Mouse (Mus musculus): ENCODE measurements at regions not wholly inside any gene's neighbourhood (a gene's known extent, or its start where the extent isn't known, plus 50 kb on each side); places are given as distances from the start of the nearest gene placed in this dataset.

DNA sequence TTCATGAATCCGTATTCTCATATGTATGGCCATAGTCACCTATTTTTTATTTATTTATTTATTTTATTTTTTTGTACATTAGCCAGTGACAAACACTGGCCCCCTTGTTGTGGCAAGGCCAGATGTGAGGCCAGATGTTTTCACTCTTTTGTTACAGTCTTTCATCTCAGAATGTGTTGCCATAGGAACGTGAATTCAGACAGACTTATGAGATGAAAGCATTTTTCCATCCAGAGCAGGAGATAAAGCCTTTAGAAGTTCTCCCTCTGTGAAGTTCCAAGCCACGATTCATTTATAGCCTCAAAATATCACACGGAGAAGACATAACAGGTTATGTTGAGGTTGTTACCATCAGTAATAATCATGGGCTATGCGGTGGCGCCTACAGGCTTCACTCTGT, 220.9 kb downstream of the Arpp21 start:
- no peak for DNase-seq (ENCODE audit: low spot score in 2 of 2)

DNA sequence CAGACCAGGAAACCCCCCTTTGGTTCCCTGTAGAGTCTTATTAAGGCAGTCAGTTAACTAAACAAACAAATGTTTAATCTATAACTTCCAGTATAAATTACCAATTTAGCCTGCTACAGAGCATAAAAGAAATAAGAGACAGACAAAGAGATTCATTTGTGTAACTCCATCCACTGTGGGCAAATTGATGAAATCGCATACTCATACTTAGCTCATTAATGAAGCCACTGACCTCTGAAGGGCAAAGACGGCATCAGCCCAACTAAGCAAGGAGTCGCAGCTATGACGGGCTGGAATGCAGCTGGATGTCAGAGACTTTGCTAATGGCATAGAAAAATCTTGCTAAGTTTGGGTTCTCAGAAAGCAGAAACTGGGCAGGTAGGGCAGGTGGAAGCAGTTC, 241.3 kb downstream of the Arpp21 start:
- no peak for DNase-seq (ENCODE audit: low spot score in 2 of 2)

DNA sequence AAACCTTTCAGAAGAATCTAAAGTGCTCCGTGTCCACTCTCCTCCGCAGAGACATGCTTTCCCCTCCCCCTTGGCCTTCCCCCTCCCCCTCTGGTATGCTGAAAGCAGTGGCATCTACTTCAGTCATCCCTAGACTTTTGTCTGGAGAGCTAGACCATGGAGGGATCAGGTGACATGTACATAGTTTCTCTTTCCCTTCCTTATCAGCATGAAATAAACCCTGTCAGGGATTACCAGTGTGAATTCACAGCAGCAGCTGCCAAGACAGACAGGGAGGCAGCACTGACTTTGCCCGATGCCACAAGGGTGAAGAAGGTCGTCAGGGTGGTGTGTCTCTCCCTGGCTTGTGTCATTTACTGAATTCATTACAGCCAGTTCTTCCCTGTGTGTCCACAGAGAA, 241.9 kb downstream of the Arpp21 start:
- no peak for DNase-seq (ENCODE audit: low spot score in 2 of 2)

DNA sequence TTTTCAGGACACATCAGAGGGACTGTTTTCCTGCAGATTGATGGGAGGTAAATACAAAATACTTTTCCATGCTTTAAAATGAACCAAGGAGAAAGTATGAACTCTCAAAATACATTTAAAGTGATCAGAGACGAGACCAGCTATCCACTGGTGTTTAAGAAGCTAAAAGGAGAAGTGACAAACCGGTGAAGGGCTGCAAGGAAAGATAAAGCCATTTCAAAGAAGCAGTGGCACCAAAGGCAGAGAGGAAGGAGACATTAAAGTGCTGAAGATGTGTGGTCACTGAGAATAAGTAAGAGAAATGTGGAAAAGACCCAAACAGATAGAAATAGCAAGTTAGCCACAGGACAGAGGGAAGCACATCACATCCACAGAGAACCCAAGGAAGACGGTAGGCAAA, 245.7 kb downstream of the Arpp21 start:
- no peak for DNase-seq (ENCODE audit: low spot score in 2 of 2)

DNA sequence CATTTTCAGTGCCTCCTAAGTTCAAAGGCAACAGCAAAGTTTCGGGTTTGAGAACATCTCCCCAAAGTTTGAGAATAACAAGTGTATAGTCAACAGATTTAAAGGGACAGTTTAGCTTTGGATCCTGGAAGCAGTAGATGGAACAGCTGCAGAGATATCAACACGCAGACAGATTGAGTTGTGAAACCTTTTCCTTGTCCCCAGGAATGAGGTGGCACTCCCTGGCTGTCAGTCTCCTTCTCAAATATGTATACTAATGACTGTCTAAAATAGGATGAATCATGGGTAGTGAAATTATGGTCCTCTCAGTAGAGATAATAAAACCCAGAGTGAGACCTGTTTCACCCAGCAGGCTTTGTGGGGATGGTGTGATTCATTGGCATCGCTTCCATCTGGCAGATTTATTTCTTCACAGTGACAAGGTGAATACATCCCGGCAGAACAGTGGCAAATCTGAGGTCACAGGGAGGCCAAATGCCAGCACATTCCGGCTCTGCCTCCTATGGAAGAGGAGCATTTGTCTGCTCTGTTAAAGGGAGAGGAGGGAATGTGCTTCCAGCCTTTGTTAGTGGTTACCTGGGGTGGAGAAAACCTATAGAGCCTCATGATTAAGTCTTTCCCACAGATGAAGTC, 272.2 kb downstream of the Arpp21 start:
- no peak for DNase-seq (ENCODE audit: low spot score in 2 of 2)

DNA sequence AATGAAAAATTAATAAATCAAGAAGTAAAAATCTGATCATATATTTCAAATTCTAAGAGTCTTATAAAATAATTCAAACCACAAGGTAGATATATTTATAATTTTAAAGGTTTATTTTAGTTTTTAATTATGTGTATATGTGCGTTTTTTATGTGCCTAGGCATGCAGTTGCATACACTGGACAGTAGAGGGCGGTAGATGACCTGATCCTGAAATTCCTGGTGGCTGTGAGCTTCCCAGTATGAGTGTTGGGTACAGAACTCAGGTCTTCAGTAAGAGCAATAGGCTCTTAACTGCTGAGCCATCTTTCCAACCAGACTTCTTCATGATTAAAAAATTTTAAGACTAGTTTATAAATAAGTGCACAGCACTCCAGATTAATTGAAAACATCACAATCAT, 267.7 kb upstream of the Stac start:
- DNase-seq (ENCODE audit: low spot score in 2 of 2) = no peak

DNA sequence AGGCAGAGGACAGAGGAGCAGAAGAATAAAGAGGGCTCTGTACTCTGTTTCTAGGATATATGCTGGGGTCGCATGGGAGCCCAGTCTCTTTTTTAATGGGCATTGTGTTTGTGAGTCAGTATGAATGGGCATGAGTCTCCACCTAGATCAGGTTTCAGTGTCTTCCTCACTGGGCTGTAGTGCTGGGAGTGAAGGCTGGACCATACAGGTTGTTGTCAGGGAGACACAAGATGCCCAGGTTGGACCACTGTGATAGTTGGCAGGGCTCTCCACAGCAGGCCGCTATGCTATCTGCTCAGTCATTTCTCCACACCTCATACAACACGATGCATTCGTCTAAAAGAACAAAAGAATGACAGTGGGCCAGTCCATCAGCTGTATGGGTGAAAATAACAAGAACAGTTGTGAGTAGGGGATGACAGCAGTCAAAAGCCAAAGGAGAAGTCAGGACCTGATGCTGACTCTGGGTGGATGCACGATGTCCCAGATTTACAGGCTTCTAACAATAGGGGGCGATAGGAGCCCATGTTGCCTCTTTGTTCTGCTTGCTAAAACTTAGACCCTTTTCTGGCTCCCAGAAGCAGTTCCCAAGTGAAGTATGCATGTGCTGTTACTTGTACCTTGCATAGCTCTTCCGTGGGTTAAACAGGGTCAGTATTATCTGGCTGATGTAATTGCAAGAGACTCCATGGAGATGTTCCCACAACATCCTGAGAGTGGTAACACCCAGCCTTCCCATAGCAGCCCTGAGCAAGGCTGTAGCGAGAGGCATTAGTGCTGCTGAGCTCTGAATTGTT, 249.3 kb upstream of the Stac start:
- DNase-seq (ENCODE audit: low spot score in 2 of 2) = peak in 1 of 2 experiments; percentile 36

DNA sequence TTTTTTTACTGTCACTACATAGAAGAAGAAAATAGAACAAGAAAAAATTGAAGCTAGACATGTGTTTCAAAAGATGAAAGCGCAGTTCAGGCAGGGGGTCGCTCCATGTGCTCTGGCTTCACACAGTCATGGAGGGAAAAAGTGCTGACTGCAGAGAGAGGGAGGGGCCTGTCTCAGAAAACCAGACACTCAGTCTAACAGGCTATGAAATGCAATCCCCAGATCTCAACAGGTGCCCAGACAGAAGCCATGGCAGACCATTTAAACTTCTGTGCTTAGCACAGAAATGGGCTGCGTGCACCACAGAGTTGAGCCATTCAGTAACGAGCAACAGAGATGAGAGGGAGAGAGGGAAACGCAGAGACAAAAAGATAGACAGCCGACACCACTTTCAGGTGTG, 242.3 kb upstream of the Stac start:
- no peak for DNase-seq (ENCODE audit: low spot score in 2 of 2)

DNA sequence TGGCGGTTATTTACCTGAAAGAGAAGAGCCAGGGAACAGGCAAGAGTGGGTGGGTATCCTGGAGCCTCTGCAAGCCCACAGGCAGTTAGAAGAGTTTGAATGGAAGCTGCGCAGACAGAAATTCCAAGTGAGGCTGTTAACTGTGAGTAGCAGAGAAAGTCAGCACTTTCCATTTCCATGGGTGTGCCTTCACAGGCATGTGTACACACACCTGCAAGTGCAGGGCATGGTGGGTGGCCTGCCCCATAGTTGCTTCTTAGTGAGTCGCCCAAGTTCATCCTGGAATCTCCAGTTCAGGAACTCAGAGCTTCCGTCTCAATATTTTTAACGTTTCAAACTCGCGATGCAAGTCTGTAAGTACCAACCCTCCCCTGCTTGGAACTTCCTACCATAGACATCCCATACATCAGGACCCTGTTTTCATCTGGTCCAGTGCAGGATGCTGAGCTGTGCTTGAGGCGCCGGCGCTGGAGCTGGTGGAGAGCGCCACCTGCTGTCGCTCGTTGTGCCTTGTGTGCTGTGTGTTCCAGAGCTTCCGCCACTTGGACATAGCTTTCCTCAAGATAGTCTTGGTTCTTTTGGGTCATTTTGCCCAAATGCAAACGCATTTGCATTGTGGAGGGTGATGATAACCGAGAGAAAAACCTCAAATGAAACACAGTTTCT, 228.3 kb upstream of the Stac start:
- peak; percentile 66 to 86 for DNase-seq (ENCODE audit: low spot score in 2 of 2)

DNA sequence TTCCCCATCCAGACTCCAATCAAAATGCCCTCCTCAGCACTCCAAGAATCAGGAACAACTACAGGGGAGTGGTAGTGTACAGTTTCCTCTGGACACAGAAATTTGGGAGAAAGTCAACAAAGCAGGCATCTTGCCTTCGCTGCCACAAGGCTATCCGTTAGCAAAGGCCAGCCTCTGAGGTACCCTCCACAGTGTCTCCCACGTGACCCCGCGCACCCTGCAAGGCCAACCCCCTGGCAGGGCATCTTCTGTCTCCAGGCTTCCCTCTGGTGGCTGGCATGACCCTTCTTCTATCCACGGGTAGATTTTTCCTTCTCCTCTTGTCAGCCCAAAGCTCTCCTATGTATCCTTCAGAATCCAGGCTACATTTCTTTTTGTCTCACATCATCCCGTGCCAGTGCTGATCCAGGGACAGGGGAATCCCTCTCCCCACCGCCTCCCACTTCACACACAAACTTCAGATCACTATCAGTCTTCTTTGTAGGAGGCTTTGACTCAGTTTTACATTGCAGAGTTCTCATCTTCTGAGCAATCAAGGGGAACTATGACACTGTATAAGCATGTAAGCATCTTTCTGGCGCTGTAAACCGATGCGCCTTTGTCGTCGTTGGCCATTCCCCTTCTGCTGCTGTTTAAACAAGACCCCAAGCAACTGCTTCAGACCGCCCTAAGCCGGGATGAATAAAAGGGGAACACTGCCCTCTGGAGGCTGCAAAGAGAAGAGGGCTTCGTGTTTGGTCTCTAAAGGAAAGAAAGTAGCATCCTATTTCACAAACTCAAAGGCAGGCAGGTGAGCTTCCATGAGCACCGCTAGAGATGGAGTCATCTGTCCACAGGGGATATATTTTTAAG, 226.8 kb upstream of the Stac start:
- DNase-seq (ENCODE audit: low spot score in 2 of 2) = peak; percentile 42 to 74

DNA sequence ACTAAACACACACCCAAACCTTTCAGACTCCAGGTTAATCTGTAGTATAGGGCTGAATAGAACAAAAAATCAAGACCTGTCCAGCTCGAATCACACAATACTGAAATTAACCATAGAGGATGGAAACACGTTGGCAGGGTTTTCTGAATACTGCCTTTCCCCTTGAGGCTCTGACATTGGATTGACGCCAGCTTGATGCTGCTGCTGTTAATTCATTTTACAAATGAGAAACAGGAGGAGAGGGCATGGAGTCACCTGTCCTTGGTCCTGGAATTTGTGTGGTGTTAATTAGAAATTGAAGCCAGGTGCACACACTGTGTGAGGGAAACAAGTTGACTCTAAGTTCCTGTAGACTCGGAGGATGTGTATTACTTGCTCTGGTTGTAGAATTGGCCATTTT, 218.7 kb upstream of the Stac start:
- no peak for DNase-seq (ENCODE audit: low spot score in 2 of 2)

DNA sequence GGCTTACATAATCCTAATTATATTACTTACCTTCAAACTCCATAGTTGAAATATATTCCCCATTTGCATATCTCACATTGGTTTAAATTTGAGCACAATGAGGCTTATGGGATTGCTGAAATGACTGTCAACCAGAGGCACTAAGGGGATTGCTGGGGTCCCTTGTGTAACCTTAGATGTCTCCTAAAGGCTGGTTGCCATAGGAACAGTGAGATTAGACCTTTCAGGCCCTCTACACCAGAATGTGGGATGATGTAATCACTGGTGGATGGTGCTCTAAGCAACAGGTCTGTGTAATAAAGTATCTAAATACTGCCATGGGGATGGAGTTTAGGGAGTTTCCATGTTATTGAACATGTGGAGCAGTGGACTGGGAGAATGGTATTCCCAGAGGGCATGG, 210.0 kb upstream of the Stac start:
- DNase-seq (ENCODE audit: low spot score in 2 of 2) = no peak

DNA sequence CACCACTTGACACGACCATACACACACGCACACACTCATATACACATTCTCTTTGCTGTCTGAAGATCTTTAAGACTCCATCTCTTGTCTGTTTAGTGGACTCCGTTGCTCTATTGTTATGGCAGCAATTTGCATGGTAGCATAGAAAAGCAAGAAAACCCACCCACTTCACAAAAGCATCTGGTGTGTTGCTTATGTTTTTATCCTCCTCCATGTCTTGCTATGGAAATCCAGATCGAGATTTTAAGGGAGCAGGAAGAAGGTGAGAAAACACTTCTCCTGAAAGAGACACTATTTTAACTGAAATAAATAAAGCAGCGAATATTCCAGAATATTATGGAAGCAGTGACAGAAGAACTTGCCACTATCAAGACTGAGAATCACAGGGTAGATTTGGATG, 207.5 kb upstream of the Stac start:
- no peak for DNase-seq (ENCODE audit: low spot score in 2 of 2)

DNA sequence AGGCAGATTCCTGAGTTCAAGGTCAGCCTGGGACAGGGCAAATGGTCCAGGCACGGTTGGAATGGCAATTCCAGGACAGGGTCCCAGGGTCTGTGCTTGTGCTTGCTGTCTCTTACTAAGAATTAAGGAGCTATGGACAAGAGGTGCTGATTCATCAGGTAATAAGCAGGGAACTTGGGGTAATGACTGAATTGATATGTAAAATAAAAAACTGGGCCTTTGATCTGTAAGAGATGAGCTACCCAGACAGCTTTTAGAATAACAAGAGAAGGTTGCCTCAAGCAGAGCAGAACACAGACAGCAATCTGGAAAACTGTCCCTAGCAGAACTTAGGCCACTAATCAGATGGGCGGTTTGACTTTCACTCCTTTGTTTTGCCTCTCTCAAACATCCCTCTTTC, 189.6 kb upstream of the Stac start:
- no peak for DNase-seq (ENCODE audit: low spot score in 2 of 2)

DNA sequence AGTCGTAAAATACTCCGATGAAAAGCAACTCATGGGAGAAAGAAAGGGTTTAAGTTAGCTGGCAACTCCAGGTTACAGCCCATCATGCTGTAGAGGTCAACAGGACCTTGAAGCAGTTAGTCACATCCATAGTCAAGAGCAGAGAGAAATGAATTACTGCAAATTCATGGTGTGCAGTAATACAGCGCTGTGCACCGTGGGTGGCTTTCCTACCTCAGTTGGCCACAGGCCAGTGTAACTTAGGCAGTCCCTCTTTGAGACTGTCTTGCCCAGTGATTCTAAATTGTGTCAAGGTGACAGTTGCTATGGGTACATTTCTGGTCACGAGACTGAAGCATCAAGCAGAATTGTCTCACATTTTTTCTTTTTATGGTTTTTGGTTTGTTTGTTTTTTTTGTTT, 186.7 kb upstream of the Stac start:
- DNase-seq (ENCODE audit: low spot score in 2 of 2) = no peak

DNA sequence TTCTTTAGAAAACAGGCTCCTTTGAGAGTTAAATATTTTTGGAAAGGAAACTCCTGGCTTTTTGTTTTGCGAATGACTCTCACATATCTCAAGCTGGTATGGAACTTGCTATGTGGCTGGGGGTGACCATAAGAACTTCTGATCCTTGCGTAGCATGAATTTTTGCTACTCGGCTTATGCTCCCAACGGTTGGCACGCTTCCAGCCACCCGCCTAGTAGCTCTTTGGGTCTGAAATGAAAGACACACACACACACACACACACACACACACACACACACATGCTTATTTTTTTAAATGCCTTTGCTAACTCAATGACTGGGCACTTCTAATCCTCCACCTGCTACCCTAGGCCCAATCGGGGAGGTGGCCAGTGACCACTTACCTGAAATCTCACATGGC, 180.3 kb upstream of the Stac start:
- DNase-seq (ENCODE audit: low spot score in 2 of 2) = peak in 1 of 2 experiments; percentile 16

DNA sequence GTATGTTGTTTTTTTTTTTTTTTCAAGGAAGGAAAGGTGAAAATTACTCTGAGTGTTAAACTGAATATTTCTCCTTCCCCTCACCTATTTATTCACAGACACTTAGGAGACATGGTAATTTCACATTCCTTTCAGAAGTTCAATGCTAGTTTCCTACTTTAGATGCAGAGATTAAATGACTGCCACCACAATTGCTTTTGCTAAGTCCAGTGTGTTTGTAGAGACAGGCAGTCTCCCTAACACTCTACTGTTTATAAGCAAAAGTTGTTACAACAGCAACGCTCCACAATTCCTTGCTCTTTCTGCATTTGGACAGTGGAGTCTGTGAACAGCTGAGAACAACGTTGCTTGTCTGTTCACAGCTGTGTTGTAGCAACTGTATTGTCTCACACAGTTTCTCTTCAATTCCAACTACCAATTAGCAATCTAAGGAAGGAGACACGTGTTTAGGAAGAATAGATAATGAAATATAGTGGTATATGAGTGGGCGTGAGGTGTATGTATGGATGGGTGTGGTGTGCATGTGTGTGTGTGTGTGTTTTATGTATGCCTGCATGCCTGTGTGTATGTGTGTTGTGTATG, 179.7 kb upstream of the Stac start:
- DNase-seq (ENCODE audit: low spot score in 2 of 2) = no peak

DNA sequence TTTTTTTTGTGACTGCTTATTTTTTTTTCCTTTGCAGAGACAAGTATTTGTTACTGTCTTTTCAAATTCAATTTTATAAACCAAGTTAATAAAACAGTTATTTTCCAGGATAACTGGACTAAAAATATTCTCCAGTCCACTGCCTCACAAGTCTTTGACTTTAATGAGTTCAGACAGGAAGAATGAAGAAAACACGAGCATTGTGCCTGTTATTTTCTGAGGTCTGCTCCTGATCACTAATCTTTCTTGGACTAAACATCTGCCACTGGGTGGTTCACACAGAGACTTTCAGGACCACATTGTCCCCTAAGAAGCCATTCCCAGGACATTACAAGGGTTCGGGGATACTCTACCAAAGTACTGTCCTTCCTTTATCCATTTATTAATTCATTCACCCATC, 167.9 kb upstream of the Stac start:
- no peak for DNase-seq (ENCODE audit: low spot score in 2 of 2)

DNA sequence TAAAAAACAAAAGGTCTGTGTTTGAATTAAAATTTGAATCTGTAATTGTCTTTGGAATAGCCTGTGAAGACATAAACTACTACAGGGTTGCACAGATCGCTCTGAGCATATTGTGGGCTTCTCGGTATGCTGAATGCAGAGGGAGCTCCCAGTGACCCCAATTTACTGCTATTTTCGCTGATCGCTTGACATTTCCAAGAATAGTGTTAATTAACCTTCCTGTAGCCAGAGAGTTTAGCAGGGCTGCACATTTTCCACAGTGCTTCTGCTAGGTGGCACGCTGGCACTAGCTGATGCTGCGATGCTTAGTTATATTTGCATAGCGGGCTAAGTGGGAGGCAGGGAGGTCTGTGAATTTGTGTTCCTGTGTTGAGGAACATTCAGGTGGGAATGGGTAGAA, 164.8 kb upstream of the Stac start:
- DNase-seq (ENCODE audit: low spot score in 2 of 2) = no peak

DNA sequence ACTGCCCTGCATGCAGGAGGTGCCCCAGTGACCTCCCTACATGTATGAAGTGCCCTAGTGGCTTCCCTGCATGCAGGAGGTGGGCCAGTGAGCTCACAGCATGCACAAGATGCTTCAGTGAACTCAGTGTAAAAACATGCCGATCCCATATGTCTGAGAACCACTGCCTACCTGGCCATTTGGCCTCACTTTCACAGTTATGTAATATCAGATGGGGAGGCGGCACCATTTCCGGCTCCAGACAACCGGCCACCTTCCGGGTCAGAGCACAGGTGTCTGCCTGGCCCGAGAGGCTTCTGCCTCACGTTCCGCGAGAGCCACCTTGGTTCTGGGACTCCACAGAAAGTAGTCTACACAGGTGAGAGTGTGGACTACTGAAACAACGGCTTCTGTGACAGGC, 156.2 kb upstream of the Stac start:
- no peak for DNase-seq (ENCODE audit: low spot score in 2 of 2)

DNA sequence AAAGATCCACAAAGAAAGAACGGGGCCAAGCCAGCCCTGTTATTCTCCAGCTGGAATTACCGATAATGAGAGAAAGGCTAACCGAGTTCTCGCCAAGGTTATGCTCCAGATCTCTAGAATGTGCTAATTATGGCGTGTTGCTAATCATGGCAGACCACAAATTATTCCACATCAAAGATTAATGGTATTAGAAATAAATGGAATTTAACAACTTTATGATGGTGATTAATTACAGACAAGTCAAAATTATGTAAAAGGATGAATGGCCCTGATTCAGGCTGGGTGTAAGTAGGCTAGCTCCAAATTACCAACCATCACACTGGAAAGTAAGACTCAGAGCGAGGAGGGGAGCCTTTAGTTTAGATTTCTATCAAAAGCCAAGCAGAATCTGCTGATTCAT, 151.0 kb upstream of the Stac start:
- DNase-seq (ENCODE audit: low spot score in 2 of 2) = no peak

All from cerebellum, postnatal 4 days (tissue).